Mouse (Mus musculus) yolk sac, embryonic 10.5 days (tissue): ENCODE data around the gene Cnih1.
"Not testable (repeated sequence)": the region's sequence is repeated elsewhere in the genome, so short reads cannot be mapped to it uniquely, and the experiment has no call there.

Source experiments
- DNase-seq: peaks from one replicate; pipeline ENCODE4 v3.0.0-alpha.2; 2017; ENCODE audit warnings: low spot score

Cnih1 gene

GRCm38 (mm10) chr14:46787787-46788504 lies at the start of gene Cnih1:
Gene Cnih1, minus strand, starts transcription at chr14:46788411.
- peak; percentile 88 for DNase-seq

GRCm38 (mm10) chr14:46832354-46833272 lies 44.4 kb upstream of the Cnih1 start:
- no peak for DNase-seq

GRCm38 (mm10) chr14:46831837-46832333 lies 43.7 kb upstream of the Cnih1 start, which contains the start of gene Cgrrf1:
Gene Cgrrf1, plus strand, starts transcription at chr14:46832125.
- DNase-seq: peak; percentile 96

GRCm38 (mm10) chr14:46831295-46831694 lies 43.1 kb upstream of the Cnih1 start:
- peak; percentile 16 for DNase-seq

GRCm38 (mm10) chr14:46827430-46827829 lies 39.2 kb upstream of the Cnih1 start:
- DNase-seq: no peak

- peak; percentile 72 for DNase-seq
Observed at GRCm38 (mm10) chr14:46823996-46824395, 35.8 kb upstream of the Cnih1 start.

GRCm38 (mm10) chr14:46821873-46822716 lies 33.9 kb upstream of the Cnih1 start, which contains the start of gene Gmfb:
Gene Gmfb, minus strand, starts transcription at chr14:46822242.
- DNase-seq: peak; percentile 91

- DNase-seq: peak; percentile 72
Observed at GRCm38 (mm10) chr14:46821271-46821872, 33.2 kb upstream of the Cnih1 start.

GRCm38 (mm10) chr14:46819961-46820360 lies 31.8 kb upstream of the Cnih1 start:
- not testable (repeated sequence) for DNase-seq

- DNase-seq: no peak
Observed at GRCm38 (mm10) chr14:46818743-46819142, 30.5 kb upstream of the Cnih1 start.

GRCm38 (mm10) chr14:46816916-46817622 lies 28.9 kb upstream of the Cnih1 start:
- DNase-seq: no peak

GRCm38 (mm10) chr14:46815640-46816039 lies 27.4 kb upstream of the Cnih1 start:
- DNase-seq: no peak

- no peak for DNase-seq
Observed at GRCm38 (mm10) chr14:46807927-46808326, 19.7 kb upstream of the Cnih1 start.

- no peak for DNase-seq
Observed at GRCm38 (mm10) chr14:46806186-46806585, 18.0 kb upstream of the Cnih1 start.

- DNase-seq: no peak
Observed at GRCm38 (mm10) chr14:46803791-46804190, 15.6 kb upstream of the Cnih1 start.

GRCm38 (mm10) chr14:46803259-46803658 lies 15.0 kb upstream of the Cnih1 start:
- no peak for DNase-seq

GRCm38 (mm10) chr14:46800684-46801345 lies 12.6 kb upstream of the Cnih1 start:
- no peak for DNase-seq

- no peak for DNase-seq
Observed at GRCm38 (mm10) chr14:46794157-46794556, 5.9 kb upstream of the Cnih1 start.

- no peak for DNase-seq
Observed at GRCm38 (mm10) chr14:46790723-46791122, 2.5 kb upstream of the Cnih1 start.

GRCm38 (mm10) chr14:46790303-46790702 lies 2.1 kb upstream of the Cnih1 start:
- no peak for DNase-seq
